Mouse (Mus musculus): ENCODE measurements around the gene Crhr1. TPM values are rescaled to one million over a fixed set of nuclear protein-coding genes. Genes with fewer than 3 reads are reported as not detected.

Gene Crhr1
- total and polyA plus RNA-seq, 3 experiments = not detected

GRCm38 (mm10) chr11:104118356-104118755 is 14.3 kb upstream of the Crhr1 start:
- TF ChIP-seq EP300 (IDR thresholded peaks at IDR 0.05; ENCODE audit: low read length) (no peak), POLR2A (IDR thresholded peaks at IDR 0.05; ENCODE audit: low read depth, low read length) (no peak), E2F4 (IDR thresholded peaks at IDR 0.05; ENCODE audit: insufficient replicate concordance, low read depth, low read length) (no peak), MAZ (IDR thresholded peaks at IDR 0.05; ENCODE audit: low read depth, low read length) (no peak), USF1 (IDR thresholded peaks at IDR 0.05; ENCODE audit: low read depth, low read length) (no peak), UBTF (IDR thresholded peaks at IDR 0.05; ENCODE audit: low read depth, low read length) (no peak), POLR2AphosphoS2 (IDR thresholded peaks at IDR 0.05; ENCODE audit: low read depth, low read length) (no peak), ETS1 (conservative IDR thresholded peaks at IDR 0.05; ENCODE audit: low read depth, low read length) (no peak), HCFC1 (IDR thresholded peaks at IDR 0.05; ENCODE audit: low read depth, low read length) (no peak), NRF1 (IDR thresholded peaks at IDR 0.05; ENCODE audit: low read depth, low read length) (no peak), MAX (IDR thresholded peaks at IDR 0.05; ENCODE audit: low read length) (no peak), RCOR1 (conservative IDR thresholded peaks at IDR 0.05; ENCODE audit: low read depth, low read length) (no peak), USF2 (conservative IDR thresholded peaks at IDR 0.05; ENCODE audit: low read depth, low read length) (no peak), CHD2 (IDR thresholded peaks at IDR 0.05; ENCODE audit: low read length) (no peak), JUN (IDR thresholded peaks at IDR 0.05; ENCODE audit: insufficient read depth, low read depth, low read length) (no peak)
- dilution Hi-C loops (cut with MboI; ENCODE audit: extremely low pct_ligation_motif_present, extremely low pct_unique_long_range_greater_than_20kb, low sequenced_read_pairs) = no loop called here
- Histone ChIP-seq H3K4me2 (ENCODE audit: insufficient read depth, low read depth, poor library complexity, severe bottlenecking) (no peak overlapping the region), H3K79me2 (replicated peaks; ENCODE audit: control insufficient read depth, extremely low read depth, insufficient read depth, poor library complexity, severe bottlenecking) (no peaks in the 10 kb centered on the region), H3K9me3 (replicated peaks; ENCODE audit: low read length) (peaks cover 2% of the 10 kb centered on the region), H3K27ac (ENCODE audit: insufficient read depth, low read depth) (no peak overlapping the region), H3K4me1 (ENCODE audit: control insufficient read depth in 1 of 2, insufficient read depth in 2 of 2) (0 out of 4 replicates have a peak, but pooled peaks cover 0 to 3% of the 10 kb centered on the region in 2 experiments), H3K36me3 (replicated peaks in 1 of 2; ENCODE audit: control insufficient read depth in 1 of 2, insufficient read depth in 1 of 2, low read length in 1 of 2) (no peaks in the 10 kb centered on the region), H3K27me3 (replicated peaks) (no peaks in the 10 kb centered on the region), H3K9ac (ENCODE audit: insufficient read depth, low read depth) (no peak overlapping the region), H3K4me3 (replicated peaks in 1 of 3; ENCODE audit: low read depth in 2 of 3, low read length in 2 of 3, poor library complexity in 1 of 3) (no peak overlapping the region)
- in situ Hi-C loops (cut with MboI; ENCODE audit: low pct_ligation_motif_present, low pct_unique_long_range_greater_than_20kb, low sequenced_read_pairs) = loop anchor here (5.0 kb wide), 1 partner anchor 49 kb away; no protein-coding TSS in a partner anchor
- no peak for DNase-seq (ENCODE audit: extremely low read depth)

- no peak for DNase-seq (ENCODE audit: extremely low read depth)
- Histone ChIP-seq H3K4me2 (ENCODE audit: insufficient read depth, low read depth, poor library complexity, severe bottlenecking) (no peak overlapping the region), H3K79me2 (replicated peaks; ENCODE audit: control insufficient read depth, extremely low read depth, insufficient read depth, poor library complexity, severe bottlenecking) (no peaks in the 10 kb centered on the region), H3K36me3 (replicated peaks in 1 of 2; ENCODE audit: control insufficient read depth in 1 of 2, insufficient read depth in 1 of 2, low read length in 1 of 2) (no peaks in the 10 kb centered on the region), H3K9ac (ENCODE audit: insufficient read depth, low read depth) (no peak overlapping the region), H3K27me3 (replicated peaks) (peaks cover 2% of the 10 kb centered on the region), H3K4me1 (ENCODE audit: control insufficient read depth in 1 of 2, insufficient read depth in 2 of 2) (no peaks in the 10 kb centered on the region), H3K9me3 (replicated peaks; ENCODE audit: low read length) (peaks cover 2% of the 10 kb centered on the region), H3K4me3 (replicated peaks in 1 of 3; ENCODE audit: low read depth in 2 of 3, low read length in 2 of 3, poor library complexity in 1 of 3) (no peak overlapping the region), H3K27ac (ENCODE audit: insufficient read depth, low read depth) (no peak overlapping the region)
- dilution Hi-C loops (cut with MboI; ENCODE audit: extremely low pct_ligation_motif_present, extremely low pct_unique_long_range_greater_than_20kb, low sequenced_read_pairs) = no loop called here
- TF ChIP-seq USF2 (conservative IDR thresholded peaks at IDR 0.05; ENCODE audit: low read depth, low read length) = no peak
- in situ Hi-C loops (cut with MboI; ENCODE audit: low pct_ligation_motif_present, low pct_unique_long_range_greater_than_20kb, low sequenced_read_pairs) = no loop called here
Measured at GRCm38 (mm10) chr11:104122966-104123365, 9.7 kb upstream of the Crhr1 start.
